Mouse (Mus musculus) inflammation-experienced regulatory T-cells (primary cell): Measurements from ENCODE around the gene Cdc42bpb. TPM values are rescaled to one million over a fixed set of nuclear protein-coding genes. Genes with fewer than 3 reads are reported as not detected.

Experiments
- polyA plus RNA-seq, 2 experiments: library from polyadenylated mRNA; unstranded; fragments of 100-300 nt; shearing (Covaris generic); gene quantifications; one replicate each; pipeline ENCODE4 v1.2.1; 2017

Cdc42bpb gene
- polyA plus RNA-seq, result 1 to 10 TPM in 1 of 2 experiments, under 1 TPM in 1; 0.80 to 1.4 TPM

GRCm38 (mm10) chr12:111377376-111377973, at the start of gene Cdc42bpb:
Cdc42bpb (minus strand) TSS chr12:111377718.

GRCm38 (mm10) chr12:111416921-111417779, 39.6 kb upstream of the Cdc42bpb start, which contains the start of gene Exoc3l4:
Exoc3l4 (plus strand) TSS chr12:111417017.

GRCm38 (mm10) chr12:111406622-111407021, 29.1 kb upstream of the Cdc42bpb start, which contains the start of gene Lbhd2:
Lbhd2 (plus strand) TSS chr12:111406809.

GRCm38 (mm10) chr12:111270629-111271277, 106.8 kb downstream of the Cdc42bpb start, which contains the start of gene Amn:
Amn (plus strand) TSS chr12:111271095.

Other genes with a start within 250 kb of the Cdc42bpb start
- 10 to 100 TPM; 31.8 to 37.5 TPM for gene Traf3, start 211.3 kb downstream of the Cdc42bpb start, polyA plus RNA-seq
- 1 to 10 TPM in 1 of 2 experiments, under 1 TPM in 1; 0.71 to 1.4 TPM for gene 4930595D18Rik, start 193.2 kb downstream of the Cdc42bpb start, polyA plus RNA-seq
- gene Amn, start 106.6 kb downstream of the Cdc42bpb start, polyA plus RNA-seq, result not detected
- not detected for gene Lbhd2, start 29.1 kb upstream of the Cdc42bpb start, polyA plus RNA-seq
- gene Exoc3l4, start 39.3 kb upstream of the Cdc42bpb start, polyA plus RNA-seq, result not detected
- gene Tnfaip2, start 64.8 kb upstream of the Cdc42bpb start, polyA plus RNA-seq, result 1 to 10 TPM in 1 of 2 experiments, not detected in 1; 2.9 TPM
- gene Gm266, start 108.1 kb upstream of the Cdc42bpb start, polyA plus RNA-seq, result not detected
- 100 to 1,000 TPM; 554 to 714 TPM for gene Eif5, start 160.3 kb upstream of the Cdc42bpb start, polyA plus RNA-seq
- 100 to 1,000 TPM; 103 to 130 TPM for gene Mark3, start 196.8 kb upstream of the Cdc42bpb start, polyA plus RNA-seq